Mouse (Mus musculus) lung, postnatal 0 days (tissue): ENCODE measurements around the gene Pdx1. TPM values are rescaled to one million over a fixed set of nuclear protein-coding genes. Genes with fewer than 3 reads are reported as not detected.

Experiments used
- ATAC-seq: fragments of 200-750 bp; cut with Nextera tagmentation; 2 replicates; pipeline ENCODE4 v1.8.0; 2017; ENCODE audit warnings: moderate library complexity
- DNase-seq: peaks from one replicate; pipeline ENCODE4 v3.0.0-alpha.2; 2016; ENCODE audit warnings: low spot score
- H3K27ac ChIP-seq: fragments of 300-500 bp; sonication (generic); 2 replicates; pipeline ENCODE4 v1.5.1; 2014; ENCODE audit warnings: antibody characterized with exemption, mild to moderate bottlenecking, low read length, mixed read lengths
- H3K27me3 ChIP-seq: fragments of 300-500 bp; sonication (generic); replicated peaks from 2 replicates; pipeline ENCODE4 v1.6.1; 2014; ENCODE audit warnings: low read length, mixed read lengths; ENCODE audit not compliant: insufficient read depth
- H3K36me3 ChIP-seq: fragments of 300-500 bp; sonication (generic); 2 replicates; pipeline ENCODE4 v1.6.1; 2014; ENCODE audit warnings: low read length, mixed read lengths; ENCODE audit not compliant: insufficient read depth
- H3K4me1 ChIP-seq: fragments of 300-500 bp; sonication (generic); 2 replicates; pipeline ENCODE4 v1.6.1; 2014; ENCODE audit warnings: antibody characterized with exemption, low read depth, low read length, mixed read lengths; ENCODE audit not compliant: insufficient read depth
- H3K4me2 ChIP-seq: fragments of 300-500 bp; sonication (generic); replicated peaks from 2 replicates; pipeline ENCODE4 v1.6.1; 2014; ENCODE audit warnings: low read depth, mild to moderate bottlenecking, low read length, moderate library complexity, mixed read lengths
- H3K4me3 ChIP-seq: fragments of 300-500 bp; sonication (generic); 2 replicates; pipeline ENCODE4 v1.5.1; 2014; ENCODE audit warnings: low read depth, low read length
- H3K9ac ChIP-seq: fragments of 300-500 bp; sonication (generic); replicated peaks from 2 replicates; pipeline ENCODE4 v1.6.1; 2014; ENCODE audit warnings: low read depth, mild to moderate bottlenecking
- H3K9me3 ChIP-seq: fragments of 300-500 bp; sonication (generic); 2 replicates; pipeline ENCODE4 v1.6.1; 2016; ENCODE audit warnings: low read length, mixed read lengths
- CTCF ChIP-seq: IDR thresholded peaks from 2 replicates; pipeline ENCODE4 v1.5.1; 2016; ENCODE audit warnings: antibody characterized with exemption, mild to moderate bottlenecking
- EP300 ChIP-seq: IDR thresholded peaks from 2 replicates; pipeline ENCODE4 v1.6.1; 2016; ENCODE audit warnings: antibody characterized with exemption, mild to moderate bottlenecking, control low read depth
- WGBS: fragments of 180-500 bp; shearing (Covaris S2); extraction: QIAGEN DNeasy Blood & Tissue Kit; methylation state at CpG from one replicate; pipeline ENCODE4 v1.1.7; 2014; 5-methylcytosine and 5-hydroxymethylcytosine counted together
- microRNA-seq: library from miRNA; unstranded; fragments of <30 nt; microRNA quantifications from one replicate; pipeline ENCODE4, GENCODE M21; 2016
- polyA plus RNA-seq: library from polyadenylated mRNA; unstranded; fragments of >200 nt; fragmentation: Nextera tagmentation; extraction: Ambion mirVana; gene quantifications from 2 replicates; pipeline ENCODE4 v1.2.1, GENCODE M21; 2015

Pdx1 gene
- polyA plus RNA-seq, 1 experiment from 2014 or later, result not detected

GRCm38 (mm10) chr5:147317321-147317720 is 47.6 kb downstream of the Pdx1 start:
- Histone ChIP-seq H3K9me3 (no peaks in the 10 kb centered on the region), H3K27me3 (peaks cover 71% of the 10 kb centered on the region), H3K4me3 (no peak overlapping the region), H3K9ac (no peak overlapping the region), H3K4me1 (no peaks in the 10 kb centered on the region), H3K4me2 (no peak overlapping the region), H3K36me3 (no peaks in the 10 kb centered on the region), H3K27ac (no peak overlapping the region)
- no peak for TF ChIP-seq EP300
- TF ChIP-seq CTCF, result no peak
- DNase-seq (no peak), ATAC-seq (no peak)
- WGBS, result 10% methylated on average over 7 of the region's 7 CpGs

GRCm38 (mm10) chr5:147317991-147318390 is 48.2 kb downstream of the Pdx1 start:
- Histone ChIP-seq H3K4me1 (no peaks in the 10 kb centered on the region), H3K4me3 (no peak overlapping the region), H3K36me3 (no peaks in the 10 kb centered on the region), H3K4me2 (no peak overlapping the region), H3K27me3 (peaks cover 66% of the 10 kb centered on the region), H3K9me3 (no peaks in the 10 kb centered on the region), H3K27ac (no peak overlapping the region), H3K9ac (no peak overlapping the region)
- WGBS, result 18% methylated on average over 7 of the region's 7 CpGs
- ATAC-seq, result no peak
- DNase-seq, result no peak
- no peak for TF ChIP-seq EP300
- peak; percentile 62 for TF ChIP-seq CTCF

DNA sequence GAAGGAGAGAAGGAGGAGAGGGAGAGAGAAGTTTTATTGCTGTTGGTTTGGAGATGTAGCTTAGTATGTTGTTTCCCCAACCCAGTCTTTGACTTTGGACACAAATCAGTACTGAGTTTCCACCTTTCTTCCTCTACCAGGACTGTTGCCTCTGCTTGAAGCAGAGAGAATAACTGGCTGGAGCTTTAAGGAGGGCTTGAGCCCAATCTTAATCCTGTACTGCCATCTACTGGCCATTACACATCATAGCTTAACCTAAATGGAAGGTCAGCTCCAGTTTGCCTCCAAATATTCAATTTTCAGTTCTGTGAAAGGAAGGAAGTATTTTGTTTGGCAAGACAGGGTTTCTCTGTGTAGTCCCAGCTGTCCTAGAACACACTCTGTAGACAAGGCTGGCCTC is 49.9 kb downstream of the Pdx1 start:
- no peaks in the 10 kb centered on the region for H3K36me3 ChIP-seq

GRCm38 (mm10) chr5:147322183-147322582 is 52.4 kb downstream of the Pdx1 start, which contains the start of gene Urad:
Gene Urad (minus strand): TSS chr5:147322440.
- Histone ChIP-seq H3K9me3 (no peaks in the 10 kb centered on the region), H3K4me2 (no peak within 1 kb of the TSS), H3K9ac (no peak within 1 kb of the TSS), H3K27ac (no peak within 1 kb of the TSS), H3K27me3 (peaks cover 29% of the 10 kb centered on the region), H3K4me1 (no peaks in the 10 kb centered on the region), H3K4me3 (no peak within 1 kb of the TSS), H3K36me3 (no peaks in the 10 kb centered on the region)
- DNase-seq (no peak), ATAC-seq (no peak)
- TF ChIP-seq CTCF (no peak), EP300 (no peak)
- 50% methylated on average over 8 of the region's 8 CpGs for WGBS

More for the DNA sequence above, 49.9 kb downstream of the Pdx1 start:
- no peaks in the 10 kb centered on the region for H3K4me1 ChIP-seq
- H3K27ac ChIP-seq, result no peak overlapping the region
- no peak overlapping the region for H3K4me3 ChIP-seq
- no peak overlapping the region for H3K4me2 ChIP-seq
- H3K9me3 ChIP-seq, result no peaks in the 10 kb centered on the region
- peak; percentile 92 for DNase-seq
- peaks cover 54% of the 10 kb centered on the region for H3K27me3 ChIP-seq
- peak; percentile 55 for ATAC-seq
- H3K9ac ChIP-seq, result no peak overlapping the region
- TF ChIP-seq CTCF (peak; percentile 90), EP300 (no peak)

DNA sequence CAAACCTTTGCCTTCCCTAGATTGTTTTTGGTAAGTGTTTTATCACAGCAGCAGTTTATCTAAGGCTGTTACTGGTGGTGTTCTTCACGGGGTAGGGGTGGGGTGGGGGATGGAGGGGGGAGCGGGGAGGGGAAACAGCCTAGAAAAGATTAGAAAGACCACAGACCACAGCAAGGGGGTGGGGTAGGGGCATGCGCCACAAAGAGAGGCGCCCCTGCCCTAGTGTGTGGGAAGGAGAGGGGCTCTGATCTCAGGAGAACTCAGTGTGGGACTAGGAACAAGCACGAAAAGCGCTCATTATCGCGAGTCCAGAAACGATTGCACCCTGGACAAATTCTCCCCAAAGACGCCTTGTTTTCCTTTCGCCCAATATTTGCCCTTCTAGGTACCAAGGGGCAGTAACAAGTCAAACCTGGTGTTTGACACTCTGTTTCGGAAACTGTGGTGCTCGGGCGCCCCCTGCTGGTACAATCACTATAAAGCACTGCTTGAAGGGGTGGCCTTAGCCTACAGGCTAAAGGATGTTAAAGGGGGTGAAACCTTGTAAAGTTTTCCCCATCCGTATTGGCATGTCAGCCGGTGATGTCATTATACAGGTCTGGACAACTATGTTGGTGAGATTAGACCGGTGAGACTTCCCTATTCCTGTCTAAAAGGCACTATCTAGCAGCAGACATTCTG is 53.6 kb downstream of the Pdx1 start:
- Histone ChIP-seq H3K27ac (no peak overlapping the region), H3K27me3 (peaks cover 17% of the 10 kb centered on the region; the same call in 1 of the 2 replicates), H3K4me3 (no peak overlapping the region), H3K9me3 (no peaks in the 10 kb centered on the region), H3K36me3 (no peaks in the 10 kb centered on the region), H3K4me1 (no peaks in the 10 kb centered on the region), H3K9ac (no peak overlapping the region), H3K4me2 (no peak overlapping the region)
- DNase-seq (peak; percentile 68), ATAC-seq (no peak; the same call in 1 of the 2 replicates)
- WGBS, result 16% methylated on average over 17 of the region's 17 CpGs
- TF ChIP-seq CTCF (peak; percentile 83), EP300 (no peak)

Small RNAs within 50 kb of the gene (microRNA-seq; reads per million reads assigned to microRNA genes)
- not detected for gene Mir7k

Other genes starting within 250 kb of the Pdx1 start
- 12.4 and 14.5 TPM in 2 replicates for gene Lnx2, start 193.4 kb upstream of the Pdx1 start, polyA plus RNA-seq
- 106 and 107 TPM in 2 replicates for gene Polr1d, start 192.9 kb upstream of the Pdx1 start, polyA plus RNA-seq
- gene Gsx1, start 81.3 kb upstream of the Pdx1 start, polyA plus RNA-seq, result not detected in 2 replicates
- not detected in 2 replicates for gene Cdx2, start 37.3 kb downstream of the Pdx1 start, polyA plus RNA-seq
- gene Urad, start 52.5 kb downstream of the Pdx1 start, polyA plus RNA-seq, result not detected in 2 replicates
- gene Flt3, start 130.5 kb downstream of the Pdx1 start, polyA plus RNA-seq, result 0.24 and 0.31 TPM in 2 replicates
- 77.8 and 79.6 TPM in 2 replicates for gene Pan3, start 160.2 kb downstream of the Pdx1 start, polyA plus RNA-seq